7 mouse cellular contexts compared by ENCODE assay signal in the genomic region with DNA sequence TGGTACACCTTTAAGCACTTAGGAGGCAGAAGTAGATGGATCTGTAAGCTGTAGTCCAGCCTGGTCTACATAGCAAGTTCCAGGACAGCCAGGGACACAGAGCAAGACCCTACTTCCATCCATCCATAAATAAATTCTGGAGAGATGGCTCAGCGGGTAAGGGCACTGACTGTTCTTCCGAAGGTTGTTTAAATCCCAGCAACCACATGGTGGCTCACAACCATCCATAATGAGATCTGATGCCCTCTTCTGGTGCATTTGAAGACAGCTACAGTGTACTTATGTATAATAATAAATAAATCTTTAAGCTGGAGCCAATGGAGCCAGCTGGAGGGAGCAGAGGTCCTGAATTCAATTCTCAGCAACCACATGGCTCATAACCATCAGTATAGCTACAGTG. TPM values are rescaled to one million over a fixed set of nuclear protein-coding genes. Genes with fewer than 3 reads are reported as not detected.
DNase-seq lines count a peak whose midpoint lies in the region; ATAC-seq and TF ChIP-seq lines count a peak whose summit lies in the region.
"Not testable (repeated sequence)": the region's sequence is repeated elsewhere in the genome, so short reads cannot be mapped to it uniquely, and the experiment has no call there.

No protein-coding gene starts in this region.

- not testable (repeated sequence) for H3K27me3 ChIP-seq in Patski; liver, embryonic 12.5 days (replicated peaks); stomach, postnatal 0 days (ENCODE audit: control insufficient read depth, insufficient read depth, low read length)

- H3K36me3 ChIP-seq in liver, embryonic 12.5 days; stomach, postnatal 0 days (ENCODE audit: control insufficient read depth, insufficient read depth, low read length): not testable (repeated sequence)

- ATAC-seq in Patski: not testable (repeated sequence)
- ATAC-seq in liver, embryonic 12.5 days: 0 out of 2 replicates have a peak, but pooled peaks have one; percentile 11
- 0 out of 2 replicates have a peak, but pooled peaks have one; percentile 9 for ATAC-seq in megakaryocyte progenitor cell, adult 5-6 weeks (replicated peaks; ENCODE audit: poor library complexity)
- ATAC-seq in stomach, postnatal 0 days (ENCODE audit: low FRiP score, low TSS enrichment): peak; percentile 15; the same call in 1 of the 2 replicates

- CTCF ChIA-PET in Patski (lab: Charles Lee): interaction anchor here (1.2 to 3.4 kb wide), 2 partner anchors 12 to 19 kb away, joined by 3 to 12 read pairs; no protein-coding TSS in a partner anchor

- not testable (repeated sequence) for H3K9me3 ChIP-seq in liver, embryonic 12.5 days (replicated peaks); stomach, postnatal 0 days (ENCODE audit: control insufficient read depth, low read length)

- in situ Hi-C loops in Patski (cut with MboI; ENCODE audit: low pct_unique_long_range_greater_than_20kb): loop anchor here (5.0 kb wide), 1 partner anchor 106 kb away; no protein-coding TSS in a partner anchor

- H3K9ac ChIP-seq in liver, embryonic 12.5 days; stomach, postnatal 0 days (ENCODE audit: low read length): not testable (repeated sequence)

- TF ChIP-seq CTCF in Patski (IDR thresholded peaks at IDR 0.05): peak; percentile 60
- peak; percentile 63 for TF ChIP-seq CTCF in stomach, postnatal 0 days (IDR thresholded peaks at IDR 0.05; ENCODE audit: low read depth)

- H3K4me1 ChIP-seq in liver, embryonic 12.5 days: peaks cover 45% of the 10 kb centered on the region
- not testable (repeated sequence) for H3K4me1 ChIP-seq in stomach, postnatal 0 days (replicated peaks; ENCODE audit: control insufficient read depth, insufficient read depth)

- POLR2A ChIA-PET in Patski (lab: Charles Lee): not testable (repeated sequence)

- not testable (repeated sequence) for H3K4me2 ChIP-seq in liver, embryonic 12.5 days; stomach, postnatal 0 days (replicated peaks; ENCODE audit: low read depth)

- WGBS in liver, embryonic 12.5 days (ENCODE audit: insufficient replicate concordance): 60% methylated on average over 2 of the region's 2 CpGs
- 51% methylated on average over 2 of the region's 2 CpGs for WGBS in stomach, postnatal 0 days

- H3K27ac ChIP-seq in liver, embryonic 12.5 days; stomach, postnatal 0 days (replicated peaks): not testable (repeated sequence)

- peak; percentile 31 to 38 for DNase-seq in B cell, adult 2 months
- DNase-seq in Patski (ENCODE audit: low read depth, low spot score); stomach, postnatal 0 days (ENCODE audit: low spot score): not testable (repeated sequence)
- DNase-seq in embryo, embryonic 10.5 days (ENCODE audit: low spot score): peak; percentile 17
- DNase-seq in induced T-regulatory cell, adult 2 months (ENCODE audit: low read depth): peak; percentile 55

- not testable (repeated sequence) for H3K4me3 ChIP-seq in liver, embryonic 12.5 days; stomach, postnatal 0 days (ENCODE audit: low read depth, low read length)

- TF ChIP-seq EP300 in stomach, postnatal 0 days (optimal IDR thresholded peaks at IDR 0.05): not testable (repeated sequence)

RNA-seq across cellular contexts. Expression of gene Kansl1, which starts 20.2 kb away (rescaled TPM):
- polyA plus RNA-seq in Patski (2021): 52.2 TPM
- polyA plus RNA-seq in liver, embryonic 12.5 days (2016; fragmentation: Nextera tagmentation; extraction: Ambion mirVana): 9.4 and 10.2 TPM in 2 replicates
- 62.8 and 64.0 TPM in 2 replicates for total RNA-seq in megakaryocyte progenitor cell, adult 5-6 weeks (2015)
- 29.6 and 37.2 TPM in 2 replicates for total RNA-seq in megakaryocyte progenitor cell, adult 5-6 weeks (2017)
- 7.5 and 8.2 TPM in 2 replicates for polyA plus RNA-seq in stomach, postnatal 0 days (2015; fragmentation: Nextera tagmentation; extraction: Ambion mirVana)
